Comparison of ENCODE assay signal across 28 mouse cellular contexts in the genomic region with DNA sequence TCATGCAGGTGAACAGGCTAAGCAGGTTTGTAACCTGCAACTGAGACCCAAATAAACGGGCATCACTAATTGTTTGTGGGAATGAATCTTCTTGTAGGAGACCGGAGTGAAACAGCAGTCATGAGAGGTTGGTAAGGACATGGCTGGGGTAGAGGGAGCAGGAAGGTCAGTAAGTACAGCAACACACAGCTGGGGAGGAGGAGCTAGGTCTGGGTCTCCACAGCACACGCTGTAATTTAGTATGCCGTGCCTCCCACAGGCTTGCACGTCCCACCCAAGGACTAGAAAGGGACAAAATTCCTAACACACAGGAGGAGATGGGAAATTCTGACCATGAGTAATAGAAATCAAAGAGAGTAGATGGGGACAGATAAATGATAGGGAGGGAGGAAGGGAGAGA. TPM values are rescaled to one million over a fixed set of nuclear protein-coding genes. Genes with fewer than 3 reads are reported as not detected.
DNase-seq lines count a peak whose midpoint lies in the region; ATAC-seq and TF ChIP-seq lines count a peak whose summit lies in the region.
"Had no signal": no experiment of that assay in that cellular context is flagged by ENCODE, and none has a peak within 500 bp of the region (broad histone marks: within the 10 kb centered on the region; RNA-seq: fewer than 3 reads in every experiment).

No protein-coding gene starts in this region.

- TF ChIP-seq CTCF in intestine, postnatal 0 days (IDR thresholded peaks at IDR 0.05; ENCODE audit: low read depth) = no peak

- ATAC-seq in intestine, embryonic 15.5 days = 0 out of 2 replicates have a peak, but pooled peaks have one; percentile 44
- no peak for ATAC-seq in intestine, postnatal 0 days
- peak; percentile 80 for ATAC-seq in kidney, embryonic 15.5 days (replicated peaks; ENCODE audit: low FRiP score)
- ATAC-seq: forebrain, embryonic 15.5 days; hindbrain, embryonic 16.5 days; Patski had no signal

- no peaks in the 10 kb centered on the region for H3K27me3 ChIP-seq in intestine, embryonic 15.5 days (replicated peaks)
- H3K27me3 ChIP-seq in intestine, postnatal 0 days (replicated peaks; ENCODE audit: control insufficient read depth, insufficient read depth, low read length) = no peaks in the 10 kb centered on the region
- no peaks in the 10 kb centered on the region for H3K27me3 ChIP-seq in kidney, embryonic 15.5 days
- H3K27me3 ChIP-seq: CH12.LX; embryonic facial prominence, embryonic 12.5 days; forebrain, embryonic 12.5 days; forebrain, embryonic 15.5 days; heart, embryonic 12.5 days; heart, embryonic 15.5 days; hindbrain, embryonic 13.5 days; Patski had no signal

- no peaks in the 10 kb centered on the region for H3K9me3 ChIP-seq in intestine, embryonic 15.5 days
- no peaks in the 10 kb centered on the region for H3K9me3 ChIP-seq in intestine, postnatal 0 days (ENCODE audit: control insufficient read depth)
- H3K9me3 ChIP-seq in kidney, embryonic 15.5 days (replicated peaks) = no peaks in the 10 kb centered on the region
- H3K9me3 ChIP-seq: embryonic facial prominence, embryonic 12.5 days; forebrain, embryonic 12.5 days; forebrain, embryonic 15.5 days; G1E; heart, embryonic 12.5 days; heart, embryonic 15.5 days; hindbrain, embryonic 10.5 days; hindbrain, embryonic 13.5 days had no signal

- H3K4me1 ChIP-seq in intestine, embryonic 15.5 days (replicated peaks) = no peaks in the 10 kb centered on the region
- H3K4me1 ChIP-seq in intestine, postnatal 0 days (replicated peaks; ENCODE audit: control insufficient read depth, insufficient read depth, low read length) = no peaks in the 10 kb centered on the region
- H3K4me1 ChIP-seq in kidney, embryonic 15.5 days = peaks cover 33% of the 10 kb centered on the region
- H3K4me1 ChIP-seq: embryonic facial prominence, embryonic 12.5 days; forebrain, embryonic 12.5 days; forebrain, embryonic 15.5 days; heart, embryonic 12.5 days; heart, embryonic 15.5 days; hindbrain, embryonic 10.5 days; hindbrain, embryonic 13.5 days had no signal

- H3K36me3 ChIP-seq in intestine, embryonic 15.5 days = no peaks in the 10 kb centered on the region
- H3K36me3 ChIP-seq in intestine, postnatal 0 days (ENCODE audit: control insufficient read depth, insufficient read depth) = no peaks in the 10 kb centered on the region
- no peaks in the 10 kb centered on the region for H3K36me3 ChIP-seq in kidney, embryonic 15.5 days
- H3K36me3 ChIP-seq: embryonic facial prominence, embryonic 12.5 days; forebrain, embryonic 12.5 days; forebrain, embryonic 15.5 days; G1E; heart, embryonic 12.5 days; heart, embryonic 15.5 days; hindbrain, embryonic 10.5 days; hindbrain, embryonic 13.5 days had no signal

- H3K4me3 ChIP-seq in intestine, embryonic 15.5 days (replicated peaks) = no peak overlapping the region
- no peak overlapping the region for H3K4me3 ChIP-seq in intestine, postnatal 0 days (ENCODE audit: low read depth, low read length)
- H3K4me3 ChIP-seq in kidney, embryonic 15.5 days (replicated peaks) = no peak overlapping the region
- H3K4me3 ChIP-seq: embryonic facial prominence, embryonic 12.5 days; erythroblast, embryonic 14.5 days; forebrain, embryonic 12.5 days; forebrain, embryonic 15.5 days; heart, embryonic 12.5 days; heart, embryonic 15.5 days; hindbrain, embryonic 10.5 days; hindbrain, embryonic 13.5 days had no signal

- H3K4me2 ChIP-seq in intestine, embryonic 15.5 days (replicated peaks) = no peak overlapping the region
- H3K4me2 ChIP-seq in intestine, postnatal 0 days (replicated peaks; ENCODE audit: low read depth) = no peak overlapping the region
- no peak overlapping the region for H3K4me2 ChIP-seq in kidney, embryonic 15.5 days
- H3K4me2 ChIP-seq: embryonic facial prominence, embryonic 12.5 days; forebrain, embryonic 12.5 days; forebrain, embryonic 15.5 days; heart, embryonic 12.5 days; heart, embryonic 15.5 days; hindbrain, embryonic 13.5 days had no signal

- WGBS in intestine, embryonic 15.5 days = 45% methylated on average over 5 of the region's 5 CpGs
- 43% methylated on average over 5 of the region's 5 CpGs for WGBS in intestine, postnatal 0 days
- WGBS in kidney, embryonic 15.5 days = 18% methylated on average over 5 of the region's 5 CpGs

- H3K9ac ChIP-seq in intestine, embryonic 15.5 days = no peak overlapping the region
- no peak overlapping the region for H3K9ac ChIP-seq in intestine, postnatal 0 days (ENCODE audit: low read depth, low read length)
- no peak overlapping the region for H3K9ac ChIP-seq in kidney, embryonic 15.5 days
- H3K9ac ChIP-seq: embryonic facial prominence, embryonic 12.5 days; forebrain, embryonic 12.5 days; forebrain, embryonic 15.5 days; heart, embryonic 12.5 days; heart, embryonic 15.5 days; hindbrain, embryonic 13.5 days had no signal

- no peak overlapping the region for H3K27ac ChIP-seq in intestine, embryonic 15.5 days
- H3K27ac ChIP-seq in intestine, postnatal 0 days (ENCODE audit: low read depth, low read length) = no peak overlapping the region
- H3K27ac ChIP-seq in kidney, embryonic 15.5 days = peak overlapping the region; percentile 82
- H3K27ac ChIP-seq: embryonic facial prominence, embryonic 12.5 days; forebrain, embryonic 12.5 days; forebrain, embryonic 15.5 days; heart, embryonic 15.5 days; hindbrain, embryonic 10.5 days; hindbrain, embryonic 13.5 days had no signal

- no peak for DNase-seq in kidney, postnatal 14 days
- DNase-seq in kidney, postnatal 4 days = peak; percentile 39 to 59
- DNase-seq in kidney, adult 18-20 months = no peak
- DNase-seq: adrenal gland, postnatal 10 days; adrenal gland, postnatal 36 days; B cell, adult 2 months; cerebellum, adult 18-20 months; cerebellum, adult 9-10 months; cerebellum, postnatal 14 days; gastrocnemius, postnatal 25 days; heart, adult 18-20 months; heart, postnatal 10 days; heart, postnatal 36 days had no signal

RNA-seq across cellular contexts. Expression of gene Dcdc2a, which starts 42.8 kb away (rescaled TPM):
- 0.96 and 1.8 TPM in 2 replicates for polyA plus RNA-seq in intestine, embryonic 15.5 days (2015; fragmentation: Nextera tagmentation; extraction: Ambion mirVana)
- 0.08 and 0.13 TPM in 2 replicates for polyA plus RNA-seq in intestine, postnatal 0 days (2015; fragmentation: Nextera tagmentation; extraction: Ambion mirVana)
- 40.0 and 45.1 TPM in 2 replicates for polyA plus RNA-seq in kidney, embryonic 15.5 days (2015; fragmentation: Nextera tagmentation; extraction: Ambion mirVana)
- polyA plus RNA-seq: erythroblast, embryonic 14.5 days; G1E had no signal

Comparison
In these comparisons a context has a peak if more than half of its experiments do, and no peak if none do; other contexts are left out.
1. DNase-seq: peak in kidney, postnatal 4 days (2 of 2); none in kidney, postnatal 14 days (single experiment) and kidney, adult 18-20 months (single experiment).
2. RNA of gene Dcdc2a, which starts 42.8 kb away (polyA plus RNA-seq): 40.0 to 45.1 TPM in kidney, embryonic 15.5 days; 0.96 to 1.8 TPM in intestine, embryonic 15.5 days and 0.08 to 0.13 TPM in intestine, postnatal 0 days; every median in the first group is over 10 times any median in the second.